Mouse (Mus musculus) embryonic facial prominence, embryonic 13.5 days (tissue): Measurements from ENCODE around the gene Chchd6. TPM values are rescaled to one million over a fixed set of nuclear protein-coding genes. Genes with fewer than 3 reads are reported as not detected.

Experiments
- ATAC-seq: fragments of 200-750 bp; cut with Nextera tagmentation; 2 replicates; pipeline ENCODE4 v1.8.0; 2017; ENCODE audit warnings: low read depth; ENCODE audit not compliant: insufficient number of reproducible peaks, insufficient read depth, low FRiP score, low TSS enrichment
- H3K27ac ChIP-seq: fragments of 300-500 bp; sonication (generic); 2 replicates; pipeline ENCODE4 v1.5.1; 2015; ENCODE audit warnings: moderate library complexity, mild to moderate bottlenecking, inconsistent platforms
- H3K27me3 ChIP-seq: fragments of 300-500 bp; sonication (generic); 2 replicates; pipeline ENCODE4 v1.6.1; 2015; ENCODE audit warnings: mild to moderate bottlenecking, inconsistent platforms
- H3K36me3 ChIP-seq: fragments of 300-500 bp; sonication (generic); 2 replicates; pipeline ENCODE4 v1.6.1; 2015; ENCODE audit warnings: mild to moderate bottlenecking, inconsistent platforms
- H3K4me1 ChIP-seq: fragments of 300-500 bp; sonication (generic); 2 replicates; pipeline ENCODE4 v1.6.1; 2015; ENCODE audit warnings: inconsistent platforms
- H3K4me2 ChIP-seq: fragments of 300-500 bp; sonication (generic); 2 replicates; pipeline ENCODE4 v1.6.1; 2015; ENCODE audit warnings: moderate library complexity, mild to moderate bottlenecking, inconsistent platforms
- H3K4me3 ChIP-seq: fragments of 300-500 bp; sonication (generic); 2 replicates; pipeline ENCODE4 v1.5.1; 2015; ENCODE audit warnings: mild to moderate bottlenecking, inconsistent platforms
- H3K9ac ChIP-seq: fragments of 300-500 bp; sonication (generic); 2 replicates; pipeline ENCODE4 v1.6.1; 2015; ENCODE audit warnings: mild to moderate bottlenecking, inconsistent platforms
- H3K9me3 ChIP-seq: fragments of 300-500 bp; sonication (generic); 2 replicates; pipeline ENCODE4 v1.6.1; 2016; ENCODE audit warnings: inconsistent platforms
- WGBS: fragments of 180-500 bp; shearing (Covaris S2); methylation state at CpG from one replicate; pipeline ENCODE4 v1.1.7; 2015; ENCODE audit warnings: mixed read lengths; 5-methylcytosine and 5-hydroxymethylcytosine counted together
- polyA plus RNA-seq: library from polyadenylated mRNA; unstranded; fragments of >200 nt; fragmentation: Nextera tagmentation; extraction: Ambion mirVana; gene quantifications from 2 replicates; pipeline ENCODE4 v1.2.1, GENCODE M21; 2015

The Chchd6 gene
- polyA plus RNA-seq, 1 experiment from 2014 or later, result 67.2 TPM

DNA sequence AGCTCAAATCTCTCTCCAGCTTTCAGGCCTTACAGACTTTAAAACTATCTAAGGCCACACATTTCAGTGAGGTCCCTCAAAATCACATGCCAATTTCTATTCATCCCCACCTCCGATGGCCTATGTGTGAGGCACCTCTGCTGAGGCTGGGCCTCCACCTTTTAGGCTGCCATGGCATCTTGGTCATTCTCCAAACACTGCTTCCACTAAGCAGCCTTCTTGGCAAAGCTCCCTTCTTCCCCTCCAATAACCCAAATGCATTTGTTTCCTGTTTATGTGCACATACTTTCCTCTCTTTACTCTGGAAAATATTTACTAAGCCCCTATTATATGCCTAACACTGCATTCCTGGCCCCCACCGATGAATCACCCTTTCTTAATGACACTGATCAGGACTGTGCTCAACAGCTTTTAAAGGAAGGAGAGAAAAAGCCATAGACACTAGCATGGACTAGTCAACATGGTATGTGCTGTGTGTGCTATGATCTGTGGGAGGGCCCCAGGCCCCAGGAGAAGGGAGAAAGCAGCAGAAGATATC is 133.2 kb downstream of the Chchd6 start:
- WGBS, result 77% methylated on average over 2 of the region's 2 CpGs
- H3K9ac ChIP-seq, result no peak overlapping the region
- no peaks in the 10 kb centered on the region for H3K27me3 ChIP-seq
- peaks cover 13% of the 10 kb centered on the region for H3K4me1 ChIP-seq
- H3K4me3 ChIP-seq, result no peak overlapping the region
- H3K36me3 ChIP-seq, result no peaks in the 10 kb centered on the region
- H3K9me3 ChIP-seq, result no peaks in the 10 kb centered on the region
- no peak for ATAC-seq
- peak overlapping the region; percentile 24 for H3K27ac ChIP-seq
- no peak overlapping the region for H3K4me2 ChIP-seq

DNA sequence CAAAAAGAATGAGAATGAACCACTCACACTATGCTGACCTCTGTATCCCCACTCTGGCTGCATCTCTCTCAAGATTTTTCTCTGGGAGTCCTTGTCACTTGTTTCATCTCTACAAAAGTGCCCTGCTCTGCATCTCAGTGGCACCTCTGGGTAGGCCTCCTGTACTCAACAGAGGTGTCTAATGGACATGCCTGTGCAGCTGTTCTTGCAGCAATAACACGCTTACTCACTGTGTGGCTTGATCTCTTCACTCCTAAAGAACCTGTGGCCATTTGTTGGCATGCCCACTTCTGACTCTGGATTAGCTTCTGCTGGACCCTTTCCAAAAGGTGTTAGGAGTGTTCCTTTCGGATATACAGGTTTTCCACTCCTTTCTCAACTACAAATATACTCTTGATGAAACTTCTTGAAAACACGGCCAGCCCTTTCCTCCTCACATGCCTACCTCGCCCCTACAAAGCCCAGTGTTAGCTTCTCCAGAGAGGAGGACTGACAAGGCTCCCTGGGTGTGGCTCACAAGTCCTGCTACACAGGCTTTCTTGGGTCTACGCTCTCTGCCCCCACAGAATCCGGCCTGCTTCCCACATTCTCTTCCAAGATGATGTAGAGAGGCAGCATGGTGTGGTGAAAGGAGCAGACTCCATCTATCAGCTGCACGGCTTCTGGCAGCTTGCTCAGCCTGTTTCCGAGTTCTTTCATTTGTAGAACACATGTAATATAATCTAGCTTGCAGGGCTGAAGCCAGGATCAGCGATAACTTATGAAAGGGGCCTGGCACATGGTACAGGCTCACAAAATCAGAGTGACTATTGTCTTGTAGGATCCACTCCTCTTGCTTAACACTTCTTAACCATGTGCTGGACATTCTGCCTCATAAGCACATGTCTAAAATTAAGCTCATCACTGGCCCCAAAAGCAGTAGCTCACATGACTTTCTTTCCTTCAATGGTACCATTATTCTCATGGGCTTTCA is 133.9 kb downstream of the Chchd6 start:
- no peaks in the 10 kb centered on the region for H3K36me3 ChIP-seq
- no peak overlapping the region for H3K4me2 ChIP-seq
- H3K9ac ChIP-seq, result no peak overlapping the region
- no peak for ATAC-seq
- peaks cover 15% of the 10 kb centered on the region for H3K4me1 ChIP-seq
- no peaks in the 10 kb centered on the region for H3K27me3 ChIP-seq
- no peak overlapping the region for H3K4me3 ChIP-seq
- H3K9me3 ChIP-seq, result no peaks in the 10 kb centered on the region
- peak overlapping the region; percentile 24 for H3K27ac ChIP-seq
- 64% methylated on average over 9 of the region's 9 CpGs for WGBS

DNA sequence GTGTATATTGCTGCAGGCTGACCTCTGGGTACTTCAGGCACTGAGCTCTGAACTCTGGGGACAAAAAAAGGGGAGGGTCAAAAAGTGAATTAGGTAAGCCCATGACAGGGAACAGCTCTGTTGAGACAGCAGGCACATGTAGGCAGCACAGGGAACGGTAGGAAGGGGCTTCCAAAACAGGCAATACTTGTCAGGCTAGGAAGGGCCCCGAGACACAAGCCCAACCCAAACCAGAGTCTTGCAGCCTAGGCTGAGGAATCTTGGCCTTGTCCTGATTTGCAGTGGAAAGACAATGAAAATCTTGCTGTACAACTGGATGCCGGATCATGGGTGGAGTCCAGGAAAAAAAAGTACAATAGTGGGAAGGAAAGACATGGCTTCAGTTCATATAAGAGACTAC is 135.8 kb downstream of the Chchd6 start:
- H3K9ac ChIP-seq, result no peak overlapping the region
- ATAC-seq, result no peak
- no peaks in the 10 kb centered on the region for H3K27me3 ChIP-seq
- no peaks in the 10 kb centered on the region for H3K36me3 ChIP-seq
- peaks cover 26% of the 10 kb centered on the region for H3K4me1 ChIP-seq
- no peak overlapping the region for H3K27ac ChIP-seq
- no peak overlapping the region for H3K4me2 ChIP-seq
- H3K4me3 ChIP-seq, result no peak overlapping the region
- WGBS, result 66% methylated on average over 3 of the region's 3 CpGs
- H3K9me3 ChIP-seq, result no peaks in the 10 kb centered on the region

DNA sequence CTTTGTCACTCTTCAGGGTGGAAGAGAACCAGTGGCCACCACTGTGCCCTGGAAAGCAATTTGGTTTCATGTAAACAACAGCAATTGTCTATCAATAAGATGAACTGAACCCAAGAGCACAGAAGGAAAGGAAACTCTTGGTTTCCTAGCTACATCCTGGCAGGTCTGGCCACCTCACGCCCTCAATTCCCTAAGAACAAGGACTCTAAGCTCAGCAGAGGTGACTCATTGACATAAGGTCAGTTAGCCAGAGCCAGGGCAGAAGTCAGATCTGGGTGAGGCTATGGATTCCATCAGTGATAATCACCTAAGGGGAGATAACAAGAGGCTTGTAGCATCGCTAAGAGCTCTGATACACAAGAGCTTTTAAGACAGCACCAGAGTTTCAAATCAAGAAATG is 137.9 kb downstream of the Chchd6 start:
- H3K36me3 ChIP-seq, result no peaks in the 10 kb centered on the region
- 74% methylated on average over 2 of the region's 2 CpGs for WGBS
- ATAC-seq, result no peak
- no peak overlapping the region for H3K27ac ChIP-seq
- no peaks in the 10 kb centered on the region for H3K9me3 ChIP-seq
- H3K4me1 ChIP-seq, result peaks cover 37% of the 10 kb centered on the region
- H3K27me3 ChIP-seq, result no peaks in the 10 kb centered on the region
- H3K4me2 ChIP-seq, result no peak overlapping the region
- H3K4me3 ChIP-seq, result no peak overlapping the region
- H3K9ac ChIP-seq, result no peak overlapping the region

DNA sequence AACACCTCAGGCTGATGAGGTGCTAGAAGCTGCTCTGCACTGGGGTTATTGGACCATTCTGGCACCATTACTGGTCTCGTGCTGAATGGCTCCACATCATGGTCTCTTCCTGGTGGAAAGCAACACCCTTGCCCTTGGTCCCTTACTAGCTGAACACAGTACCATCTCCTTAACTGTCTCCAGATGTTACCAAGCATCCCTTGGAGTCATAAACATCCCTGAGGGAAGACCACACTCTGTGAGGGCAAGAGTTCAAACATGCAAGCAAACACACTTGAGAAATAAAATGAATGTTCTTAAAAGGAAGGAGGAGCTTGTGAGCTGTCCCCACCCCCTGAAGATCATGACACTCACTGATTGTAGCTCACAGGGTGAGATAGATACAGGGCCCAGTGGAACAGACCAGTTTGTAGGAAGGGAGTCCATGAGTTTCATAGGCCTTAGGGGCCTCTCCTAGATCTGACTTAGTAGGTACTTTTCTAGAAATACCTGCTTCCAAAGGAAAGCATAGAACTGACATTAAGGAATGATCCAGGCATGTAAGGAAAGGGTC is 139.0 kb downstream of the Chchd6 start:
- ATAC-seq, result no peak
- no peak overlapping the region for H3K4me2 ChIP-seq
- H3K27me3 ChIP-seq, result no peaks in the 10 kb centered on the region
- WGBS, result 26% methylated on average over 1 of the region's 1 CpGs
- no peaks in the 10 kb centered on the region for H3K36me3 ChIP-seq
- H3K9me3 ChIP-seq, result no peaks in the 10 kb centered on the region
- peaks cover 28% of the 10 kb centered on the region for H3K4me1 ChIP-seq
- no peak overlapping the region for H3K9ac ChIP-seq
- H3K4me3 ChIP-seq, result no peak overlapping the region
- H3K27ac ChIP-seq, result no peak overlapping the region

DNA sequence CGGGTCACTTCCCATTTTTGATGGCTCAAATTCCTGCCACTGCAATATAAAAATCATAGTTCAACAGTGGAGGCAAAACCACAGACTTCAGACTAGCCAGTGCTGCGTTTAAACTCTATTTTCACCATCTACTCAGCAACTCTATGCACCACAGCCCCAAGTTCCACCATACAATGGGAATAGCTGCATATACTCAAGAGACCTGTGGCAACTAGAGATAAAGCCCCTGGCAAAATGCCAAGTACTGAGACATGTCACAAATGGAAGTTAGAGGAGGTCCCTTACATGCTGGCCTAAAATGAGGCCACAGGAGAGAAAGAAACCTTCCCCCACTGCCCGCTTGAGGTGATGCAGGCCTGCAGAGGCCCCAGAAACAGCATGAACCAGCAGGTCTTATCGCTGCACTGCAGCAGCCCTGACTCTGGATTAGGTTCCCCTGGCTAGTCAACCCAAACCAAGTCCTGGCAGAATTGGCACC is 139.9 kb downstream of the Chchd6 start:
- no peak overlapping the region for H3K4me2 ChIP-seq
- no peaks in the 10 kb centered on the region for H3K27me3 ChIP-seq
- H3K9ac ChIP-seq, result no peak overlapping the region
- no peaks in the 10 kb centered on the region for H3K9me3 ChIP-seq
- no peaks in the 10 kb centered on the region for H3K36me3 ChIP-seq
- no peak overlapping the region for H3K27ac ChIP-seq
- peaks cover 23% of the 10 kb centered on the region for H3K4me1 ChIP-seq
- H3K4me3 ChIP-seq, result no peak overlapping the region
- ATAC-seq, result no peak
- 58% methylated on average over 4 of the region's 4 CpGs for WGBS

DNA sequence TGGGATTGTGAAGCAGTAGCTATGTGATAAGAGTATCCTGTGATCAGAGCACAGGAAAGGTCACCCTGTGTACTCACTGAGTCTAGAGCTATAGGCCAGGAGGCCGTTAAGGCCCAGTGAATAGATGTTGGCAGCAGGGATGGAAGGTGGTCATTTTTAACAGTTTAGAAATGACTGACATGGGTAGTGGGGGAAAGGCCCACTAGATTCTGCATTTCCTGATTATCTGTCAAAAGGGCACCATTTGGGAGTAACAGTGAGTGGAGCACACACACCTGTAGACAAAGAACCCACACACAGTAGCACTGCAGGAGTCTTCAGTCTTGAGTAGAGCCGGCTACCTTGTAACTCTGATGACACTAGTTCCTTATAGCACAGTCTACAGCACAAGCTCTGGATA is 141.0 kb downstream of the Chchd6 start:
- H3K4me3 ChIP-seq, result no peak overlapping the region
- ATAC-seq, result no peak
- no peaks in the 10 kb centered on the region for H3K36me3 ChIP-seq
- H3K9ac ChIP-seq, result no peak overlapping the region
- no peaks in the 10 kb centered on the region for H3K27me3 ChIP-seq
- H3K9me3 ChIP-seq, result no peaks in the 10 kb centered on the region
- H3K27ac ChIP-seq, result no peak overlapping the region
- WGBS, result 91% methylated on average over 2 of the region's 2 CpGs
- H3K4me1 ChIP-seq, result peaks cover 23% of the 10 kb centered on the region
- no peak overlapping the region for H3K4me2 ChIP-seq

DNA sequence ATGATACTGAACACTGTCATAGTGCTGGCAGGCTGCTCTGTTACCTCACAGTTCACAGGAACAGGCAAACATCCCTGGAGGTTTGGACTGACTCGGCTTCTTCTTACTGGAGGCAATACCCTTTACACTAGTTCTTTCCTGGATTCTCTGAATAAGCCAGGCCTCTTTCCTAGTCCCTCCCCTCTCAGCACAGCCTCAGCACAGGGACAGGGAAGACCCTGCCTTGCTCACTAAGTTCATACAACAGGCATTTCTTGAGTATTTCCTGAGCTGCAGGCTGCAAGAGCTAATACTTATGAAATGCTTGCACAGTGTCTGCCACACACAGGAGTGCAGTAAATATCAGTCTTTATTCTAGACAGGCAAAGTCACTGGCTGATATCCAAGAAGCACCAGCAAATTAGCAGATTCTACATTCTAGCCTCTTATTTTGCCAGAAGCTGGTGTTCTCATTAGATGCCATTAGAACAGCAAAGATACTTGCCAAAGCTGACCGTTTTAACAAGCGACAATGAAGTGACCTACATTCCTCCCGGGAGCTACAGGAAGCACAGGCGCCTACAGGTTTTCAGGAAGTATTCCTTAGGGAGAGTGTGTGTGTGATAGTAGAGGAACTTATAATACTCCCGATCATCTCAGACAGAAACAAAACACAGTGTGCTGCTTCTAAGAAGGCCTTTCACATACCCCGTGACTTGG is 142.3 kb downstream of the Chchd6 start:
- H3K27ac ChIP-seq, result peak overlapping the region; percentile 45; the same call in 1 of the 2 replicates
- no peak overlapping the region for H3K4me3 ChIP-seq
- peaks cover 35% of the 10 kb centered on the region for H3K4me1 ChIP-seq
- H3K9me3 ChIP-seq, result no peaks in the 10 kb centered on the region
- H3K27me3 ChIP-seq, result no peaks in the 10 kb centered on the region
- no peak overlapping the region for H3K4me2 ChIP-seq
- ATAC-seq, result no peak
- H3K9ac ChIP-seq, result no peak overlapping the region
- no peaks in the 10 kb centered on the region for H3K36me3 ChIP-seq
- WGBS, result 23% methylated on average over 7 of the region's 7 CpGs

DNA sequence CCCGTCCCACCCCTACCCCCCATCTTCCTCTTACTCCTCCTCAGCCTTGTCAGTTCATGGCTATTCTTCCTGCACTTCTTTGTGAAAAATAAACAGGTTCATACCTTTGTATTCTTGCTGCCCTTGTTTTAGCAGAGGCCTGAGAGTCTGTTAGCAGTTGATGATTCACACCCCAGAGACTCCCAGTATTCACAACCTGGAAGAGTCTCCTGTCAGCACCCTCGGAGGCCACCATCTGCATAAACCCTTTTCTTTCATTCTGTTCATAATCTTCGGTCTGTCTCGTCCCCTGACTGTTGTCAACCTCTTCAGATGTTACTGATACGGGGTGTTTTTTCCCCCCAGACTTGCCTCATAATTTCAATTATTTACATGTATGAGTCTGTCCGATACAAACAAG is 143.1 kb downstream of the Chchd6 start:
- no peak for ATAC-seq
- 85% methylated on average over 6 of the region's 6 CpGs for WGBS

DNA sequence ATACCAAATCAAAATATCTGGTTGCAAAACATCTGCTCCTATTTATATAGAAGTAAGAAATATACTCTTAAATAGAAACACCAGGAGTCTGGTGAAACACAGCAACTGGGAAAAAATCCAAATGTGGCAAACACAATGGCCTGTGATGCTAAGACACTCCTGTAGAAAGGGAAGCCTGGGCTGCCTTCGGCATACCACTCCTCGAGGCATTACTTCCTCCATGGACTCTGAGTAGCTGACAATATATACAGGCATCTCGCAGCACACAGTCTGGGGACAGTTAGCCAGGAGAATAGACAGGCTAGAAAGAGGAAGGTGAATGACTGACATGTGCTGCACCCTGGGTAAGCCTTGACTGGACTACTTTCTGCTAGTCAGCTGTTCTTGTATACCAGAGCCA is 146.7 kb downstream of the Chchd6 start:
- Histone ChIP-seq H3K36me3 (no peaks in the 10 kb centered on the region), H3K9ac (no peak overlapping the region), H3K27ac (peak overlapping the region; percentile 68), H3K4me1 (peaks cover 24% of the 10 kb centered on the region), H3K27me3 (no peaks in the 10 kb centered on the region), H3K4me3 (no peak overlapping the region), H3K4me2 (no peak overlapping the region), H3K9me3 (no peaks in the 10 kb centered on the region)
- 31% methylated on average over 3 of the region's 3 CpGs for WGBS
- ATAC-seq, result 0 out of 2 replicates have a peak, but pooled peaks have one; percentile 62

More for the DNA sequence above, 143.1 kb downstream of the Chchd6 start:
- H3K9me3 ChIP-seq, result no peaks in the 10 kb centered on the region
- H3K4me1 ChIP-seq, result peaks cover 38% of the 10 kb centered on the region
- no peak overlapping the region for H3K27ac ChIP-seq
- H3K4me3 ChIP-seq, result no peak overlapping the region
- H3K9ac ChIP-seq, result no peak overlapping the region
- no peak overlapping the region for H3K4me2 ChIP-seq
- H3K27me3 ChIP-seq, result no peaks in the 10 kb centered on the region
- no peaks in the 10 kb centered on the region for H3K36me3 ChIP-seq

DNA sequence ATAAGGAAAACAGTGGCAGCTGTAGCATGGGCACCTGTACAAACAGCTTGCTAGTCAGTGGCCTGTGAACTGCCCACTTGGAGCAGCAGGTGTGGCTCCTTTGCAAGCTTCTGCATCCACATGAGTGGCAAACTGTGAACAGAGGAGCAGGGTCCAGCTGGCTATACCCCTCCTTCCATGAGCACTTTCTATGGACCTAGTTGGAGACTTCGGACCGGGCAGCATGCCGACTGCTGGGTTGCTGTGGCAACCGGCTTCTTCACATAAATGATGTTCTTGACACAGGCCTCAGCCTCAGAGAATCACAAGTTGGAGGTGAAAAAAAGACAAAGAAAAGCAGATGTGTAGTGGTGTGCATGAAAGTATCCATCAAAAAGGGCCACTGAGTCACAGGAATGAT is 154.8 kb downstream of the Chchd6 start:
- H3K4me3 ChIP-seq, result no peak overlapping the region
- H3K9ac ChIP-seq, result no peak overlapping the region
- no peaks in the 10 kb centered on the region for H3K27me3 ChIP-seq
- ATAC-seq, result no peak
- no peaks in the 10 kb centered on the region for H3K36me3 ChIP-seq
- no peaks in the 10 kb centered on the region for H3K4me1 ChIP-seq
- no peak overlapping the region for H3K4me2 ChIP-seq
- no peaks in the 10 kb centered on the region for H3K9me3 ChIP-seq
- no peak overlapping the region for H3K27ac ChIP-seq
- 90% methylated on average over 4 of the region's 4 CpGs for WGBS
